23 mouse cellular contexts compared by ENCODE assay signal in genomic region chr7:81094104-81094757, GRCm38 (mm10). TPM values are rescaled to one million over a fixed set of nuclear protein-coding genes. Genes with fewer than 3 reads are reported as not detected.
DNase-seq lines count a peak whose midpoint lies in the region; ATAC-seq lines count a peak whose summit lies in the region.
"Had no signal": no experiment of that assay in that cellular context is flagged by ENCODE, and none has a peak within 500 bp of the region (broad histone marks: within the 10 kb centered on the region; RNA-seq: fewer than 3 reads in every experiment).

No protein-coding gene starts in this region.

- H3K27ac ChIP-seq in heart, embryonic 11.5 days (ENCODE audit: low read depth, low read length): peak overlapping the region; percentile 62
- no peak overlapping the region for H3K27ac ChIP-seq in kidney, embryonic 16.5 days (ENCODE audit: low read length)
- H3K27ac ChIP-seq in intestine, embryonic 15.5 days: peak overlapping the region; percentile 82
- H3K27ac ChIP-seq: left cerebral cortex, adult 2 months; limb, embryonic 12.5 days; liver, embryonic 13.5 days; neural tube, embryonic 12.5 days had no signal

- H3K4me2 ChIP-seq in heart, embryonic 11.5 days: no peak overlapping the region
- H3K4me2 ChIP-seq in kidney, embryonic 16.5 days (replicated peaks; ENCODE audit: low read depth, low read length): no peak overlapping the region
- H3K4me2 ChIP-seq in intestine, embryonic 15.5 days (replicated peaks): no peak overlapping the region
- H3K4me2 ChIP-seq: limb, embryonic 12.5 days; liver, embryonic 13.5 days; neural tube, embryonic 12.5 days had no signal

- H3K27me3 ChIP-seq in heart, embryonic 11.5 days (ENCODE audit: control insufficient read depth, insufficient read depth, low read length): no peaks in the 10 kb centered on the region
- 0 out of 2 replicates have a peak, but pooled peaks cover 3% of the 10 kb centered on the region for H3K27me3 ChIP-seq in kidney, embryonic 16.5 days (ENCODE audit: insufficient read depth, low read length)
- no peaks in the 10 kb centered on the region for H3K27me3 ChIP-seq in intestine, embryonic 15.5 days (replicated peaks)
- H3K27me3 ChIP-seq: limb, embryonic 12.5 days; liver, embryonic 13.5 days; neural tube, embryonic 12.5 days had no signal

- peaks cover 6% of the 10 kb centered on the region; the same call in 1 of the 2 replicates for H3K36me3 ChIP-seq in heart, embryonic 11.5 days (ENCODE audit: control insufficient read depth, insufficient read depth, low read length)
- H3K36me3 ChIP-seq in kidney, embryonic 16.5 days (ENCODE audit: insufficient read depth, low read length): no peaks in the 10 kb centered on the region
- no peaks in the 10 kb centered on the region for H3K36me3 ChIP-seq in intestine, embryonic 15.5 days
- H3K36me3 ChIP-seq: limb, embryonic 12.5 days; liver, embryonic 13.5 days; neural tube, embryonic 12.5 days had no signal

- 46% methylated on average over 6 of the region's 6 CpGs for WGBS in heart, embryonic 11.5 days (ENCODE audit: insufficient replicate concordance)
- 68% methylated on average over 6 of the region's 6 CpGs for WGBS in kidney, embryonic 16.5 days
- WGBS in intestine, embryonic 15.5 days: 59% methylated on average over 6 of the region's 6 CpGs

- no peak overlapping the region for H3K4me3 ChIP-seq in heart, embryonic 11.5 days (ENCODE audit: low read depth, low read length)
- no peak overlapping the region for H3K4me3 ChIP-seq in kidney, embryonic 16.5 days (ENCODE audit: low read length)
- no peak overlapping the region for H3K4me3 ChIP-seq in intestine, embryonic 15.5 days (replicated peaks)
- H3K4me3 ChIP-seq: left cerebral cortex, adult 2 months; limb, embryonic 12.5 days; liver, embryonic 13.5 days; megakaryocyte, embryonic 14.5 days; neural tube, embryonic 12.5 days had no signal

- no peak for ATAC-seq in heart, embryonic 11.5 days (replicated peaks; ENCODE audit: insufficient number of reproducible peaks, low FRiP score, low TSS enrichment)
- ATAC-seq in kidney, embryonic 16.5 days (ENCODE audit: low FRiP score, low TSS enrichment): peak; percentile 40; the same call in 1 of the 2 replicates
- peak; percentile 96 for ATAC-seq in intestine, embryonic 15.5 days
- no peak for ATAC-seq in inflammation-experienced regulatory T-cells, adult 6 months
- ATAC-seq: lung, postnatal 0 days had no signal

- no peak for DNase-seq in heart, postnatal 10 days
- no peak for DNase-seq in kidney, adult 9 months
- peak; percentile 35 for DNase-seq in yolk sac, embryonic 10.5 days (ENCODE audit: low spot score)
- no peak for DNase-seq in B cell, adult 2 months
- DNase-seq: cerebellum, adult 9-11 months; gastrocnemius, postnatal 14 days; kidney, adult 11 months; kidney, postnatal 25 days; liver, embryonic 13.5 days; right cerebral cortex, postnatal 14 days; thymus, postnatal 25 days had no signal

- H3K9ac ChIP-seq in heart, embryonic 11.5 days (ENCODE audit: low read depth, low read length): peak overlapping the region; percentile 34; the same call in 1 of the 2 replicates
- H3K9ac ChIP-seq in kidney, embryonic 16.5 days (replicated peaks; ENCODE audit: low read length): 0 out of 2 replicates have a peak overlapping the region, but pooled peaks have one; percentile 18
- no peak overlapping the region for H3K9ac ChIP-seq in intestine, embryonic 15.5 days
- H3K9ac ChIP-seq: limb, embryonic 12.5 days; liver, embryonic 13.5 days; neural tube, embryonic 12.5 days had no signal

- H3K4me1 ChIP-seq in heart, embryonic 11.5 days (ENCODE audit: control insufficient read depth, insufficient read depth, low read length): peaks cover 11% of the 10 kb centered on the region
- H3K4me1 ChIP-seq in kidney, embryonic 16.5 days (ENCODE audit: insufficient read depth, low read length): peaks cover 5% of the 10 kb centered on the region
- peaks cover 8% of the 10 kb centered on the region for H3K4me1 ChIP-seq in intestine, embryonic 15.5 days (replicated peaks)
- H3K4me1 ChIP-seq: neural tube, embryonic 12.5 days had no signal

- intact Hi-C loops in heart, postnatal 10 days (cut with DNase I): no loop called here

- no peaks in the 10 kb centered on the region for H3K9me3 ChIP-seq in heart, embryonic 11.5 days (replicated peaks; ENCODE audit: control insufficient read depth, low read length)
- no peaks in the 10 kb centered on the region for H3K9me3 ChIP-seq in kidney, embryonic 16.5 days (ENCODE audit: low read length)
- no peaks in the 10 kb centered on the region for H3K9me3 ChIP-seq in intestine, embryonic 15.5 days
- H3K9me3 ChIP-seq: limb, embryonic 12.5 days; liver, embryonic 13.5 days; megakaryocyte, embryonic 14.5 days; neural tube, embryonic 12.5 days had no signal

RNA-seq across cellular contexts. Expression of gene Slc28a1, which starts 20.4 kb away (rescaled TPM):
- 0.07 and 0.14 TPM in 2 replicates for polyA plus RNA-seq in heart, embryonic 11.5 days (2014; fragmentation: Nextera tagmentation; extraction: Ambion mirVana)
- under 1 TPM; 0.20 to 0.53 TPM for total RNA-seq in heart, postnatal 10 days (2021)
- 0.73 and 1.2 TPM in 2 replicates for polyA plus RNA-seq in kidney, embryonic 16.5 days (2015; fragmentation: Nextera tagmentation; extraction: Ambion mirVana)
- polyA plus RNA-seq in intestine, embryonic 15.5 days (2015; fragmentation: Nextera tagmentation; extraction: Ambion mirVana): 5.1 and 6.9 TPM in 2 replicates
- not detected for polyA plus RNA-seq in inflammation-experienced regulatory T-cells, adult 6 months (2017; shearing (Covaris generic))
- polyA plus RNA-seq: embryonic facial prominence, embryonic 14.5 days; forebrain, embryonic 11.5 days; hindbrain, embryonic 11.5 days; limb, embryonic 12.5 days; neural tube, embryonic 12.5 days had no signal

RNA-seq across cellular contexts. Expression of gene Alpk3, which starts 36.8 kb away (rescaled TPM):
- 22.8 and 24.2 TPM in 2 replicates for polyA plus RNA-seq in heart, embryonic 11.5 days (2014; fragmentation: Nextera tagmentation; extraction: Ambion mirVana)
- total RNA-seq in heart, postnatal 10 days (2021): 10 to 100 TPM; 85.0 to 90.5 TPM
- polyA plus RNA-seq in kidney, embryonic 16.5 days (2015; fragmentation: Nextera tagmentation; extraction: Ambion mirVana): 0.31 and 0.65 TPM in 2 replicates
- 4.0 and 5.2 TPM in 2 replicates for polyA plus RNA-seq in intestine, embryonic 15.5 days (2015; fragmentation: Nextera tagmentation; extraction: Ambion mirVana)
- under 1 TPM; 0.17 to 0.50 (median 0.24) TPM for polyA plus RNA-seq in inflammation-experienced regulatory T-cells, adult 6 months (2017; shearing (Covaris generic))
- polyA plus RNA-seq: forebrain, embryonic 11.5 days had no signal

Comparison
In these comparisons a context has a peak if more than half of its experiments do, and no peak if none do; other contexts are left out.
1. ATAC-seq: peak in kidney, embryonic 16.5 days (single experiment) and intestine, embryonic 15.5 days (single experiment); none in heart, embryonic 11.5 days (single experiment) and inflammation-experienced regulatory T-cells, adult 6 months (single experiment).